Mouse (Mus musculus) stomach, embryonic 15.5 days (tissue): ENCODE results near the gene Zkscan7. TPM values are rescaled to one million over a fixed set of nuclear protein-coding genes. Genes with fewer than 3 reads are reported as not detected.

Experiments
- ATAC-seq: fragments of 200-750 bp; cut with Nextera tagmentation; 2 replicates; pipeline ENCODE4 v1.8.0; 2017; ENCODE audit warnings: low read depth, moderate number of reproducible peaks, moderate TSS enrichment; ENCODE audit not compliant: insufficient read depth, low FRiP score
- H3K27ac ChIP-seq: fragments of 300-500 bp; sonication (generic); 2 replicates; pipeline ENCODE4 v1.5.1; 2015; ENCODE audit warnings: mild to moderate bottlenecking, inconsistent platforms
- H3K27me3 ChIP-seq: fragments of 300-500 bp; sonication (generic); replicated peaks from 2 replicates; pipeline ENCODE4 v1.6.1; 2015; ENCODE audit warnings: inconsistent platforms
- H3K36me3 ChIP-seq: fragments of 300-500 bp; sonication (generic); 2 replicates; pipeline ENCODE4 v1.6.1; 2015; ENCODE audit warnings: inconsistent platforms
- H3K4me1 ChIP-seq: fragments of 300-500 bp; sonication (generic); 2 replicates; pipeline ENCODE4 v1.6.1; 2015; ENCODE audit warnings: inconsistent platforms
- H3K4me2 ChIP-seq: fragments of 300-500 bp; sonication (generic); 2 replicates; pipeline ENCODE4 v1.6.1; 2015; ENCODE audit warnings: mild to moderate bottlenecking, inconsistent platforms
- H3K4me3 ChIP-seq: fragments of 300-500 bp; sonication (generic); replicated peaks from 2 replicates; pipeline ENCODE4 v1.5.1; 2015; ENCODE audit warnings: inconsistent platforms
- H3K9ac ChIP-seq: fragments of 300-500 bp; sonication (generic); 2 replicates; pipeline ENCODE4 v1.6.1; 2015; ENCODE audit warnings: inconsistent platforms
- H3K9me3 ChIP-seq: fragments of 300-500 bp; sonication (generic); 2 replicates; pipeline ENCODE4 v1.6.1; 2016; ENCODE audit warnings: inconsistent platforms
- WGBS: fragments of 180-500 bp; shearing (Covaris S2); methylation state at CpG from one replicate; pipeline ENCODE4 v1.1.7; 2015; 5-methylcytosine and 5-hydroxymethylcytosine counted together
- polyA plus RNA-seq: library from polyadenylated mRNA; unstranded; fragments of >200 nt; fragmentation: Nextera tagmentation; extraction: Ambion mirVana; gene quantifications from 2 replicates; pipeline ENCODE4 v1.2.1, GENCODE M21; 2015

Gene Zkscan7
- polyA plus RNA-seq, 1 experiment from 2014 or later = 4.0 TPM

GRCm38 (mm10) chr9:122856716-122857115, 28.8 kb upstream of the Zkscan7 start:
- no peak overlapping the region for H3K4me2 ChIP-seq
- H3K27me3 ChIP-seq = no peaks in the 10 kb centered on the region
- H3K36me3 ChIP-seq = peaks cover 91% of the 10 kb centered on the region
- no peak overlapping the region for H3K27ac ChIP-seq
- H3K4me3 ChIP-seq = no peak overlapping the region
- no peak overlapping the region for H3K9ac ChIP-seq
- H3K9me3 ChIP-seq = peaks cover 7% of the 10 kb centered on the region; the same call in 1 of the 2 replicates
- 96% methylated on average over 3 of the region's 3 CpGs for WGBS
- no peak for ATAC-seq
- no peaks in the 10 kb centered on the region for H3K4me1 ChIP-seq

GRCm38 (mm10) chr9:122860752-122861151, 24.7 kb upstream of the Zkscan7 start:
- H3K4me3 ChIP-seq = no peak overlapping the region
- no peak for ATAC-seq
- H3K4me2 ChIP-seq = no peak overlapping the region
- no peaks in the 10 kb centered on the region for H3K27me3 ChIP-seq
- no peak overlapping the region for H3K9ac ChIP-seq
- peaks cover 64% of the 10 kb centered on the region for H3K36me3 ChIP-seq
- H3K4me1 ChIP-seq = peaks cover 11% of the 10 kb centered on the region; the same call in 1 of the 2 replicates
- no peak overlapping the region for H3K27ac ChIP-seq
- H3K9me3 ChIP-seq = 0 out of 2 replicates have a peak, but pooled peaks cover 4% of the 10 kb centered on the region

DNA sequence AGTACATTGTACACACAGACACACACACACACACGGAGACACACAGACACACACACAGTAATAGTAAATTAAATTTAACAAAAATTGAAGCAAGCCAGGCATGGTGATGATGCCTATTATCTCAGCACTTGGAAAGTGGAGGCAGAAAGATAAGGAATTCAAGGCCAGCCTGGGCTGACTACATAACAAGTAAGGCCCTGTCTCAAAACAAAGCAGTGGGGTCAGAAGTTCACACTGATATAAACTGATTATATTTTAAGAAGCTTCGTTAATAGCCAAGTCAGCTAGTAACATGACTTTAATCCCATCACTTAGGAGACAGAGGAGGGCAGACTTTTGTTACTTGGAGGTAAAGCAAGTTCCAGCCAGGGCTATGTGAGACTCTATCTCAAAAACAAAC, 21.8 kb upstream of the Zkscan7 start:
- Histone ChIP-seq H3K36me3 (peaks cover 38% of the 10 kb centered on the region), H3K4me3 (no peak overlapping the region), H3K4me2 (no peak overlapping the region), H3K9me3 (0 out of 2 replicates have a peak, but pooled peaks cover 4% of the 10 kb centered on the region), H3K27me3 (no peaks in the 10 kb centered on the region), H3K9ac (no peak overlapping the region), H3K4me1 (peaks cover 11% of the 10 kb centered on the region; the same call in 1 of the 2 replicates), H3K27ac (no peak overlapping the region)
- ATAC-seq = no peak
- 61% methylated on average over 2 of the region's 2 CpGs for WGBS

DNA sequence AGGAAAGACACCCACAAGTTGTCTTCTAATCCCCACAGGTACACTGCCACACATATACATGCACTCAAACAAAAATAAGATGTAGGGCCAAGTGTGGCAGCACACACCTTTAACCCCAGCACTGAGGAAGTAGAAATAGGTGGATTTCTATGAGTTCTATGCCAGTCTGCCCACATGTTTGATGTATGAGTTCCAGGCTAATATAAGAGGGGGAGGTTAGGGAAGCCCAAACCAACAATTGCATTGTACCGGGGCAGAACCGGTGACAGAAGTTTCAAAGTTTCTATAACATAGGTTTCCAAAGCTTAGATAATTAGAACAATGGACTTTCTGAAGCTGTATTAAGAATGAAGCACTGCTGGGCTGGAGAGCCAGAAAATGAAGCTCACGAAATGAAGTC, 20.6 kb upstream of the Zkscan7 start:
- whole genome bisulfite sequencing = 44% methylated on average over 3 of the region's 3 CpGs
- peaks cover 11% of the 10 kb centered on the region; the same call in 1 of the 2 replicates for H3K4me1 ChIP-seq
- no peak overlapping the region for H3K27ac ChIP-seq
- H3K9me3 ChIP-seq = no peaks in the 10 kb centered on the region
- peak overlapping the region; percentile 83 for H3K4me3 ChIP-seq
- H3K27me3 ChIP-seq = no peaks in the 10 kb centered on the region
- ATAC-seq = no peak
- no peak overlapping the region for H3K9ac ChIP-seq
- H3K4me2 ChIP-seq = peak overlapping the region; percentile 52
- H3K36me3 ChIP-seq = peaks cover 27% of the 10 kb centered on the region

DNA sequence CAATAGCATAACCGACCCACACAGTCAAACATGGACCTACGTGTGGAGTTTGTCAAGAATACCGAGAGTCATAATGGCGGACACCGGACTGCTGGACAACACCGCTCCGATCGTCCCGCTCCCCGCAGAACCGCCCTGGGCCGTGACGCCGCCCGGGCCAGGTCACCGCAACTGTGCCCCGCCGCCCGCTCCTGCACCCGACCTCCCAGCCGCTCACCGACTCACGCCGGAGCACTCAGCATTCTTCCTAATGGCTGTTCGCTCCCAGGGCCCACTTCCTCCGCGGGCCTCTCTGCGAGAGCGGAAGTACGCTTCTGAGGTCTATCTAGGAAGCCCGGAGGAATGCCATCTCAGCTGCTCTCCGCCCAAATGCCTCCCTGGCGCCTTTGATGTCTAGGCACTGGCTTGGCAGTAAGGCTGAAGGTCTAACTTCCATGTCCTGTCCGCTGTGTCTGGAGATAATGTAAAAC, 19.8 kb upstream of the Zkscan7 start, which contains the start of gene Zfp445:
Gene Zfp445, minus strand, starts transcription at position 310 of the 470 bp plus-strand sequence.
- Histone ChIP-seq H3K9me3 (no peaks in the 10 kb centered on the region), H3K27ac (peak within 1 kb of the TSS; percentile 80), H3K4me2 (peak within 1 kb of the TSS; percentile 52), H3K4me3 (peak within 1 kb of the TSS; percentile 83), H3K36me3 (peaks cover 18% of the 10 kb centered on the region), H3K9ac (peak within 1 kb of the TSS; percentile 72), H3K27me3 (no peaks in the 10 kb centered on the region), H3K4me1 (peaks cover 11% of the 10 kb centered on the region; the same call in 1 of the 2 replicates)
- ATAC-seq = peak; percentile 90
- 1% methylated on average over 34 of the region's 34 CpGs for WGBS

DNA sequence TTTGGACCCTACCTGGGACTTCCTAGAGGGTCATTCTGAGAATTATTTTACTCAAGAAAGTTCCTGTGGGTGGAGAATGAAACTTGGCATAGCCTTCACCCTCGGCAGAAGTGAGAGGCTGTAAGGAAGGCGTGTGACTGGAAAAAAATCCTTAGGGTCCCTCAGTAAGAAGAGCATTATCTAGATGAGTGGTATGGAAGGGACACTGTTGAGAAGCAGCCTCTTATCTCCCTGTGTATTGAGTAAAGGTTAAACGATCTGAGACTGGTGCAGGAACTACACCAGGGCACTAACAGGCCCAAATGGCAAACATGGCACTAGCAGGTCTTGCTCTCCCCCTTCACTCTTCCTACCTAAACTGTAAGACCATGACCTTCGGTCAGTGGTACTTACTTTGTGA, 19.3 kb upstream of the Zkscan7 start:
- Histone ChIP-seq H3K4me3 (peak overlapping the region; percentile 83), H3K27ac (no peak overlapping the region), H3K36me3 (peaks cover 14% of the 10 kb centered on the region), H3K4me2 (peak overlapping the region; percentile 52), H3K9me3 (no peaks in the 10 kb centered on the region), H3K4me1 (peaks cover 11% of the 10 kb centered on the region; the same call in 1 of the 2 replicates), H3K27me3 (no peaks in the 10 kb centered on the region), H3K9ac (peak overlapping the region; percentile 72; the same call in 1 of the 2 replicates)
- 75% methylated on average over 4 of the region's 4 CpGs for WGBS
- ATAC-seq = no peak

DNA sequence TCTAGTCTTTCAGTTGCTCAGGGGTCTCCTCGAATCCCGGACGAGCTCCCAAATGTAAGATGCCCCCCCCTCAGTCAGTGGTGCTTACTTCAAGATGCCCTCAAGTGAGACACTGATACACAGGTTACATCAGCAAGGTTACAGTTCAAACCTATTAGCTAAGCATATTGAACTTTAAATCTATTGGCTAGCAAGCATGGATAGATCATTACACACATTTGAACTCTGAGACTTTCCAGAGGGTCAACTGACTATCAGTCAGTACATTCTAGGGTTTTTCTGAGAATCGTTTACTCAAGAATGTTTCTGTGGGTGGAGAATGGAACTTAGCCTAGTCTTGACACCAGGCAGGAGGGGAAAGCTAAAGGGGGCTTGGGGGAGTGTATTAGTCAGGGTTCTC, 12.9 kb upstream of the Zkscan7 start:
- Histone ChIP-seq H3K4me2 (no peak overlapping the region), H3K36me3 (no peaks in the 10 kb centered on the region), H3K27ac (no peak overlapping the region), H3K9me3 (no peaks in the 10 kb centered on the region), H3K4me3 (no peak overlapping the region), H3K4me1 (no peaks in the 10 kb centered on the region), H3K9ac (no peak overlapping the region), H3K27me3 (no peaks in the 10 kb centered on the region)
- ATAC-seq = no peak
- WGBS = 85% methylated on average over 4 of the region's 4 CpGs

DNA sequence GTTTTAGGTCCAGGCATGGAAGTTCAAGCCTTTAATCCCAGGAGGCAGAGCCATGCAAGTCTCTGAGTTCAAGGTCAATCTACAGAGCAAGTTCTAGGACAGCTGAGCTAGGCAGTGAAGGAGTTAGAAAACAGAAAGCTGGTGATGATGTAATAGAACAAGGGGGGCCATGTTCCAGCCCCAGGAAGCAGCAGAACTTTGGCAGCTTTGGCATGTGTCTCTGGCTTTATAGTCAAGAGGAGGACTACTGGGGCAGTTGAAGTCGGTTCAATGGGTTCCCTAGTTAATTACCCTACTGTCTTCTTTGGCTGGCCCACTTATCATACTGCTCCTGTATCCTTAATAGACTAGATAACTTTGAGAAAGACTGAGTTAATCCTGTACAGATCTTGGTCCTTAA, 10.8 kb upstream of the Zkscan7 start:
- Histone ChIP-seq H3K36me3 (no peaks in the 10 kb centered on the region), H3K4me3 (no peak overlapping the region), H3K4me1 (no peaks in the 10 kb centered on the region), H3K27me3 (no peaks in the 10 kb centered on the region), H3K4me2 (no peak overlapping the region), H3K9ac (no peak overlapping the region), H3K27ac (no peak overlapping the region), H3K9me3 (no peaks in the 10 kb centered on the region)
- no peak for ATAC-seq
- WGBS = 65% methylated on average over 1 of the region's 1 CpGs

DNA sequence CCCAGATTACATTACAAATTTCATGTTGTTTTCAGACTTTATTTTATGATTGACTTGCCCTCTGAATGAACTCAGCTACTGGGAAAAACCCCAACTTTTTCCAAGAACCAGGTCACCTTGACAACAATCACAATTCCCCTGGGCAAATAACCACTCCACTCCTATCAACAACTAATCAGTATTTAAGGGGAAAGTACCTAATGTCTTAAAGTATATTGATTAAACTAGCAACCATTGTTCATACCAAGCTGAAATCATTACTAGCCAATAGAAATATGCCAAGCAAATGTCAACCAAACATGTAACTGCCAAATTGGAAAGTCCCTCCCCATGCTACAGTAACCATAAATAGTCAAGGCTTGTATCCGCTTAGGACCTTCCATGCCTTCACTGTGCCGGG, 10.3 kb upstream of the Zkscan7 start:
- no peaks in the 10 kb centered on the region for H3K4me1 ChIP-seq
- ATAC-seq = peak; percentile 43; the same call in 1 of the 2 replicates
- H3K9ac ChIP-seq = no peak overlapping the region
- WGBS = 82% methylated on average over 2 of the region's 2 CpGs
- H3K27ac ChIP-seq = no peak overlapping the region
- no peaks in the 10 kb centered on the region for H3K36me3 ChIP-seq
- no peak overlapping the region for H3K4me2 ChIP-seq
- no peaks in the 10 kb centered on the region for H3K27me3 ChIP-seq
- H3K4me3 ChIP-seq = no peak overlapping the region
- no peaks in the 10 kb centered on the region for H3K9me3 ChIP-seq

GRCm38 (mm10) chr9:122886372-122887179, 1.1 kb downstream of the Zkscan7 start:
- Histone ChIP-seq H3K27me3 (no peaks in the 10 kb centered on the region), H3K9ac (peak overlapping the region; percentile 77), H3K4me2 (peak overlapping the region; percentile 72), H3K36me3 (no peaks in the 10 kb centered on the region), H3K4me1 (no peaks in the 10 kb centered on the region), H3K9me3 (no peaks in the 10 kb centered on the region), H3K27ac (peak overlapping the region; percentile 16; the same call in 1 of the 2 replicates), H3K4me3 (peak overlapping the region; percentile 67)
- WGBS = 6% methylated on average over 54 of the region's 54 CpGs
- peak; percentile 76 for ATAC-seq

- H3K4me3 ChIP-seq = no peak overlapping the region
- no peak overlapping the region for H3K4me2 ChIP-seq
- H3K4me1 ChIP-seq = no peaks in the 10 kb centered on the region
- H3K27ac ChIP-seq = no peak overlapping the region
- 0 out of 2 replicates have a peak, but pooled peaks cover under 1% of the 10 kb centered on the region for H3K36me3 ChIP-seq
- H3K27me3 ChIP-seq = no peaks in the 10 kb centered on the region
- WGBS = 84% methylated on average over 2 of the region's 2 CpGs
- H3K9me3 ChIP-seq = no peaks in the 10 kb centered on the region
- ATAC-seq = no peak
- H3K9ac ChIP-seq = no peak overlapping the region
These were observed 15.6 kb downstream of the Zkscan7 start for GRCm38 (mm10) chr9:122901047-122901446.
